Mouse (Mus musculus) ES-Bruce4 (cell line): ENCODE data around the gene Rps27l.

Source experiments
- CTCF ChIP-seq: IDR thresholded peaks from one replicate; pipeline ENCODE4 v1.8.1; 2011; ENCODE audit warnings: low read depth, low read length
- EP300 ChIP-seq: IDR thresholded peaks from 2 replicates; pipeline ENCODE4 v1.6.1; 2011; ENCODE audit warnings: low read depth, low read length; ENCODE audit not compliant: insufficient read depth
- POLR2A ChIP-seq: IDR thresholded peaks from one replicate; pipeline ENCODE4 v1.8.1; 2011; ENCODE audit warnings: low read length; ENCODE audit not compliant: insufficient read depth

- no peak for TF ChIP-seq EP300
- TF ChIP-seq CTCF = no peak
- no peak for TF ChIP-seq POLR2A
Observed at GRCm38 (mm10) chr9:66988198-66988887, 42.5 kb downstream of the Rps27l start.
